Mouse (Mus musculus) urinary bladder, adult 2 months (tissue): ENCODE results near the gene Iqcf3. TPM values are rescaled to one million over a fixed set of nuclear protein-coding genes. Genes with fewer than 3 reads are reported as not detected.

Experiments used
- DNase-seq: peaks from one replicate; pipeline ENCODE4 v3.0.0; 2022; ENCODE audit warnings: low spot score
- polyA plus RNA-seq: library from polyadenylated mRNA; depleted of rRNA; stranded (reverse); fragments of >200 nt; gene quantifications from 2 replicates; pipeline ENCODE4 v1.2.3, GENCODE M21; 2012

The Iqcf3 gene
- polyA plus RNA-seq, 1 experiment, result not detected

DNA sequence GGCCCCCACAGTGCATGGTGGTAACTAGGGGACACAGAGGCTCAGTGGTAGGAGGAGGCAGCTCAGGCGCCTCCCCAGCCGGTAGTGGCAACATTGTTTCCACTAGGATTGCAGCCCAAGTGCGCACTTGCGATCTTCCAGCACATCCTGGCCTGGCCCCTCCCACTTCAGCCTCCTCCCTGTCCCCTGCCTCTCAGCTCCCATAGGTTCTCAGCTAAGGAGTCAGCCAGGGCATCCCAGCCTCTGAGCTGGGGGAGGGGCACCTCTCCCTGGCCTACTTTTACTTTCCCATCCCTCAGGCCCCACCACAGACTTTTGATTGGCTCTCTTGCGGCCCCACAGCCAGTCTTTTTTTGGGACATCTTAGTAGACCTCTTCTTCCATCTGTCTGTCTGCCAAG is 89.5 kb downstream of the Iqcf3 start:
- DNase-seq, result no peak

DNA sequence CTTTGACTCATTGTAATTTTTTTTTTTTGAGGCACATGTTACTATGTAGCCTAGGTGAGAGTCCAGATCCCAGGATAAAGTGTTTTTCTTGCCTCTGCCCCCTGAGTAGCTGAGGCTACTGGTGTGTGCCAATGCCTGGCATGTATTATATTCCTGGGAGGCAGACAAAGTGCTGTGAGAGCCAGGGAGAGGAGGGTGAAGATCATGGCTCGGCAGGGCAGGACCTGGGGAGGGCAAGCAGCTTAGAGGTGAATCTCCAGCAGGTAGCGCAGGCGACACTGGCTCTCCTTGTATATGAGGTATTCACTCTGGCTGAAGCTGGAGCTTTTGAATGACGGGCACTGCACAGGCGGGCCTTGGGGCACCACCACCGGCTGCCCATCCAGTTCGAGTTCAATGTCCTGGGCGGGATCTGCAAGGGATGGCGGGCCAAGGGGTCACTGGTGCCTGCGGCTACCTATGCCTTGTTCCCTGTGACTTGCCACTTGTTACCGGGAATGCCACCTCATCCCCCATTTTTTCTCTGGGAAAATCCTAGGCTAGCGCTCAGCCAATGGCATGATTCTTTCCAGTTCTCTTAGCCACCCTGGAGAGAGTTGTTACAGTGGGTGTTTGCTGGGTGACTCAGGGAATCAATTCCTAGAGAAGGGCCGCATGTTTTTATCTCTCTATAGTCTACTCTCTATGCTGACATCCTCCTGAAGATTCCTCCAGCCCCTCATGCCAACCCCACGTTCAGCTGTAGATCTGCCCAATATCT is 90.3 kb downstream of the Iqcf3 start:
- no peak for DNase-seq

DNA sequence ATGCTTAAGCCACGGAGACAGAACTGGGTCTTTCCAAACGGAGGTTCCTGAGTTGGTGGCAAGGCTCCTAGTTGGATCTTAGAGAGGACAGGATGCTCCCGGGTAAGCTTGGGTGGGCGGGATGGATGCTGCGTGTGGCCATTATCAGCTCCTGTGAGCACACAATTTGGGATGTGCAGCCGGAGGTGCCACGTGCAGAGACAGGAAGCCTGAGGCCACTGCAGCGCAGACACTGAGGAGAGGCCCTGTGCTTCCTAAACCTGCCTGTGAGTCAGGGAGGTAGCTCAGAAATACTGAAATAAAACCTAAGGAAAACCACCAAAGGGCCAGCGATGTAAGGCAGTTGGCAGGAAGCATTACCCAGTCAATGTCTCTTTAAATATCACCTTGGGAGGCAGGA is 91.7 kb downstream of the Iqcf3 start:
- no peak for DNase-seq

DNA sequence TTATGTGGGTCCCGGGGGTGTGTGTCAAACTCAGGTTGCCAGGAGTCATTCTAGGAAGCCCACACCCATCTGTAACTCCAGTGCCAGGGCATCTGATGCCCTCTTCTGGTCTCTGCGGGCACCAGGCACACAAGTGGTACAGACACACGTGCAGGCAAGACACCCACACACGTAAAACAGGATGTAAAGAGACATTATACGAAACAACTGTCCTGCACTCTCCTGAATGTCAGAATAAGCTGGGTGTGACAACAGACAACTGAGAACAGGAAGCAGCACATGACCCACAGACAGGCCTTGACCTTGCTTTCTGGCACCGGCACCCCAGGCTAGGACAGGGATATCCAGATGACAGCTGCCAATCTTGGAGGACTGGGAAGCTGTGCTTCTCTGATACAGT is 92.1 kb downstream of the Iqcf3 start:
- DNase-seq, result no peak

DNA sequence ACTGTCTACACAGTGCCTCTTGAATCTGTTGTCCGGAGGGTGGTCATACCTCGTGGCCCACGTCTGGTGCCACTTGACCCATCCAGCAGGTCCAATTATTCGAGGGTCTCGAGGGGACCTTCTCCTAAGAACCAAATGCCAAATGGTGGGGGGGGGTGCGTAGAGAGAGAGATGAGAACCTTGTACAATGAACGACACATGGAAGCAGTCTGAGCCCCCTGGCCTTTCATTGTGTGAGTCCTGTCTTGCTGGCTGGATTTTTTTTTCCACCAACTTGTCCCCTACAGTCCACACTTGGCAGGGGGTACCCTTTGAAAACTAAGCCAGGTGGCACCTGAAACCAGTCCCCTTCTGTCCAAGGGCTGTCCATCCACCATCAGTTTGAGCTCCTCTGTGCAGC is 93.7 kb downstream of the Iqcf3 start:
- no peak for DNase-seq

DNA sequence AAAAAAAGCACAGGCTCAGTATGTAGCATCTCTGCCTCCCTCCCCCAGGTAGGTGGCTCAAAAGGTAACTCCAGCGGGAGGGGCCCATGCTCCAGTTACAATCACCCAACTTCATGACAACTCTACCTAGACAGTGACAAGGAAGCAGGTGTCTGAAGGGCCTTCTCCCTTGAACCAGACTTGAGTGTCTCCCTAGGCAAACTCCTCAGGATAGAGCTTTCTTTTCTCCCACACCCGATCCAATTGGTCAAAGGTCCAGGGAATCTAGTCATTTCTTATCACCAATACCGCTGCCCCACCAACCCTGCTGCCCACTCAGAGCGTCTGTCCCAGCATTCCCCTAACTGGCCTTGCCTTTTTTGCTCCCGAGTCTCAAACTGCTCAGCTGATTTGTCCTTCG is 94.7 kb downstream of the Iqcf3 start:
- DNase-seq, result no peak

DNA sequence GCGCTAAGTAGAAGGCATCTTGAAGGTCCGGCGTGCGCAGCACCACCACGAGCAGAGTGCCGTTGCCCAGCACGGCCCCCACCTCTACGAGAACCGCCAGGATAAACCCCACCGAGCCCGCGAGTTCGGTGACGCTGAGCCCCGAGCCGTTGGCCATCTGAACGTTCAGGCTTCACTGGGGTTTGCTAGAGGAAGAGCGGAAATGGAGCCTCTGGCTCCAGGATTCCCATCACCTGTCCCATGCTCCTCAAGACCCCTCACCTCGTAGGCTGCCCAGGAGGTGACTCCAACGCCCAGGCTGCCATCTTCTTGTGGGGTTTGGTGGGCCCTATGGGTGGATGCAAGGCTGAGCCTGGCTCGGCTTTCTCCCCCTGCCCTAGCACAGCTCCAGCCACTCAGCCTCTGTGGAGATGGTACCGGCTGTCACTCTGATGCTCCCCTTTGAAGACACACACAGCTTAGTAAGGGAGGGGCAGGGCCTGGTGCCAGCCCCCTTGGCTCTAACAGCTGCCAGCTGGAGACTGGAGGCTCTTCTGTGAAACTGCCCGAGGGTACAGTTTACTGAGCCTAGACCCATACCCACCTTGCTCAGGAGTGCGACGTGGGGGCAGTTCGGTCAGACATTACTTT is 95.7 kb downstream of the Iqcf3 start, which contains the start of gene Gpr62:
Gpr62 (minus strand) TSS at position 368 of the 630 bp plus-strand sequence.
- no peak for DNase-seq

DNA sequence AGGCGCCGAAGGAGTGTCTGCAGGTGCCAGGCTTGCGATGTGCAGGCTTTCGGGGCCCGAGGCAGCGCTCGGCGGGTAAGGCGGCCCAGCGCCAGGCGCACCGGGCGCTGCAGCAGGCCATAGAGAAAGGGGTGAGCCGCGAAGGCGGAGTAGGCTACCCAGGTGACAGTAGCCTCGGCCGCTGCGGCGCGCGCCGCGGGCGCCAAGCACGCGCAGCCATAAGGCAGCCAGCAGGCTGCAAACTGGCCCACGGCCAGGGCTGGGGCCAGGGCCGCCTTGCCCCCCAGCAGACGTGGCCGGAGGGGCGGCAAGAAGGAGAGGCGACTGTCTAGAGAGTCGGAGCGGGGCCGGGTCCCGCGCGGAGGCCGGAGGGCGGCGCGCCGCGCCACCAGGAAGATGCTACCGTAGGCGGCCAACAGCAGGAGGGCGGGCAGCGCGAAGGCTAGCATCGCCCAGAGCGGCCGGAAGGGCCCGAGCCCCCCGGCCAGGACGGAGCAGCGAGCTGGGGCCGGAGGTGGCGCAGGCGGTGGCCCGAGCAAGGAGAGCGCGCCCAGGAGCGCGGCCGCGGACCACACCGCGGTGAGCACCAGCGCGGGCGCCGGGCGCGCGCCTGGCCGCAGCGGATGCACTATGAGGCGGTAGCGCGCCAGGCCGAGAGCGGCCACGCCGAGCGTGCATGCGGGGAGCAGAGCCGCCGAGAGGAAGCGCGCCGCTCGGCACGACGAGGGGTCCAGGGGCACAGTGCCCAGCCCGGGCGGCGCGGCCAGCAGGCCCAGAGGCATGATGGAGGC is 96.5 kb downstream of the Iqcf3 start:
- DNase-seq, result no peak

DNA sequence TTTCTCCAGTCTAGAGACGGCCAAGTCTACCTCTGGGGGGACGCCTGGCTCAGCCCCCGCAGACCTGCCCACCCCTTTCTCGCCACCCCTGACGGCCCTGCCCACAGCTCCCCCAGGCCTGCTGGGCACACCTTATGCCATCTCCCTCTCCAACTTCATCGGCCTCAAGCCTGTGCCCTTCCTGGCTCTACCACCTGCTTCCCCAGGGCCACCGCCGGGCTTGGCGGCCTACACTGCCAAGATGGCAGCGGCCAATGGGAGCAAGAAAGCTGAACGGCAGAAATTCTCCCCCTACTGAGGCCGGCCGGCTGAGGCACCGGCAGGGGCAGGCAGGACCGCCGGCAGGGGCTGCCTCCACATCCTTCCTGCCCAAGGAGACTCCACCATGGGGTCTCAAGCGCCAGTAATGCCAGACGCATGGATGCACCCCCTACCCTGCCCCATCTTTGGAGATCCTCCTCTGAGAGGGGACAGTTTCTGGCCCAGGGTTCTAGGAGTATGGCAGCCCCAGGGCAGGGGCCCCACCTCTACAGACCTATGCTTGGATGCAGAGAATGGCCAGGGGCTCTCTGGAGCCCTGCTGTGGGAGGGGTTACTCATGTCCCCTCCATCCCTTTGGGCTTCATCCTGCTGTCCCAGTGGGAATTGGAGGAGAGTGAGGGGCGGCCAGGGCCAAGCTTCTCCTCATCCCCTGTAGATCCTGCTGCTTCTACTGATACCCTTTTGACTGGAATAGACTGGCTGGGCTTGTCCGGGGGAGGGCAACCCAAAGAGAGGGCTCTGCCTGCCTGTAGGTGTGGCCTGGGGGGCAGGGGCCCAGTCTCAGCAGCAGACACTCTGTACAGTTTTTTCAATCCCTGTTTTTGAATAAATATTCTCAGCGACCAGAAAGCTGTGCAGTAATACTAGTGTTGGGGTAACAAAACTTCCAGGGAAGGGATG is 98.0 kb downstream of the Iqcf3 start:
- no peak for DNase-seq

DNA sequence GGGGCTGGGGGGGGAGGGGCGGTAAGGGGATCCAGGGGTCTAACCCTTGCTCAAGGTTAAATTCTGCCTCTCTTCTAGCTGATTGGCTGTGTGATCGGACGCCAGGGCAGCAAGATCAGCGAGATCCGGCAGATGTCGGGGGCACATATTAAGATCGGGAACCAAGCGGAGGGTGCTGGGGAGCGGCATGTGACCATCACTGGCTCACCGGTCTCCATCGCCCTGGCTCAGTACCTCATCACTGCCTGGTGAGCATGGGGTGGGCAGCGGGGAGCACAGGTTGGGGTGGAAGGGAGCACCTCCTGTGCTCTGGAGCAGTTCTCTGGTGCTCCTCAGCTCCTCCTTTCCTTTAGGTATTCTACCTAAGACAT is 99.0 kb downstream of the Iqcf3 start:
- no peak for DNase-seq

DNA sequence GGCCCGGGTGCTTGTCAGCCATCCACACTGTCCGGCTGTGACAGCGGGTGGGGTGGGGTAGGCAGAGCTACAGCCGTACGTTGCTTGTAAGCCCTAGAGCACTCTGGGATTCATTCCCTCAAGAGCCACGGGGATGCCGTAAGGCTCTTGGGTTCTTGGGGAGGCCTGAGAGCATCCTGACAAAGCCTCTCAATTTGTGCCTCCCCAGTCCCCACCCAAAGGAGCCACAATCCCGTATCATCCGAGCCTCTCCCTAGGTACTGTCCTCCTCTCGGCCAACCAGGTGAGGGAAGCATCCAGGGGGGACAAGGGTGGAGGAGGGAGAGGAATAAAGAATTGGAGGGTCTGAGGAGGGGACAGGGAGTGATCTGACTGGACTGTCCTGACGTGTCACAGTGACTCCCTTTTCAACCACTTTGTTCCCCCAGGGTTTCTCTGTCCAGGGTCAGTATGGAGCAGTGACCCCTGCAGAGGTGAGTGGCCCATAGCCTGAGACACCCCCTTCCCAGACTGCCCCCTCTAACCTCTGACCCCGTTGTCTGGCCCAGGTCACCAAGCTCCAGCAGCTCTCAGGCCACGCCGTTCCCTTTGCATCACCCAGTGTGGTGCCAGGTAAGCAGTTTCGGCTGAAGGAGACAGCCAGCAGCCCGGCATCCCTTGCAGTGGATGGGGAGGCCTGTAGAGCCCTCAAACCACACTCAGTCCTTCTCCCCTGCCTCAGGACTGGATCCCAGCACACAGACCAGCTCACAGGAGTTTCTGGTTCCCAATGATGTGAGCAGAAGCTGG is 99.6 kb downstream of the Iqcf3 start:
- no peak for DNase-seq

DNA sequence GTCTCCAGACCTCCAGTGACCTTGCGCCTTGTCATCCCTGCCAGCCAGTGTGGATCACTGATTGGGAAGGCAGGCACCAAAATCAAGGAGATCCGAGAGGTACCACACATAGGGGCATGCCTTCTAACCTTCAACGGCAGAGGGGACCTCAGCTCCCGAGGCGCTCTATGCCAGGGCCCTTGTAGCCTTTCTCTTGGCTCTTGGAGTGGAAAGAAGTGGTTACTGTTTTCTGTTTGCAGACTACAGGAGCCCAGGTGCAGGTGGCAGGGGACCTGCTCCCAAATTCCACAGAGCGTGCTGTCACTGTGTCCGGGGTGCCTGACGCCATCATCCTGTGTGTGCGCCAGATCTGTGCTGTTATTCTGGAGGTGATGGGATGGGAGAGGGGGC is 100.4 kb downstream of the Iqcf3 start:
- DNase-seq, result no peak

DNA sequence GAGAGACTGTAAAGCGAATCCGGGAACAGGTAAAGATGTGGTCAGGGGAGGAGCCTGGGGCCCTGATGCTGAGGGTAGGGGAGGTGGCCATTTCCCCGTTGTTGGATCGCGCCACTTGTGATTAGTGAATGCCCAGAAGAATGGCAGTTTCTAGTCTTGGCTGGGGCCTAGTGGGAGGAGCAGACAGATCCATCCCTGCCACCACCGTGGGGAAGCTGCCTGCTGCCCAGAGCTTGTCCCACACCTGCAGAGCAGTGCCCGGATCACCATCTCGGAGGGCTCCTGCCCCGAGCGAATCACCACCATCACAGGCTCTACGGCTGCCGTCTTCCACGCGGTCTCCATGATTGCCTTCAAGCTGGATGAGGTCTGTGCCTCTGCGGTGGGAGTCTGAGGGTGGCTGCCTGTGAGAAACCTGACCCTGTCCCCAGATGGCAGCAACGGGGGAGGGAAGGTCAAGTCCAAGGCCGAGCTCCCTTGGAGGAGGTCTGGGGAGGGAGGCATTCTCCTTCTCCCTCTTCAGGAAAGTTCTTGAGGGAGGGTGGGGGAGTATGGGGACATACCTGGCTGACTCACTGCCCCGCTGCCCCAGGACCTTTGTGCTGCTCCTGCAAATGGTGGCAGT is 100.9 kb downstream of the Iqcf3 start:
- no peak for DNase-seq

DNA sequence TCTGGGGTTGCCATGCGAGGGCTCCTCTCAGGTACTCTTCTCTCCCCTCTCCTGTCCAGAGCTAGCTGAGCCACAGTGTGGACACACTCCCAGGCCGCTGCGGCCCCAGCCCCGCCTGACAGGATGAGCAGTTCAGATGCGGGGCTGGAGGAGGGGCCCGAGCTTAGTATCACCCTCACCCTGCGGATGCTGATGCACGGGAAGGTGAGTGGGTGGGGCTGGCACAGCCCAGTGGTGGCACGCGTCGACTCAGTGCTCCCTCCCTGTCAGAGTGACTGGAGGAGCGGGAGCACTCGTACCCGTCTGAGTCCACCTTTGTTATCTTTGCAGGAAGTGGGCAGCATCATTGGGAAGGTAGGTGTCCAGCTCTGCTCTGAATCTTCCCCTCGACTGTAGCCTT is 101.5 kb downstream of the Iqcf3 start:
- DNase-seq, result no peak

DNA sequence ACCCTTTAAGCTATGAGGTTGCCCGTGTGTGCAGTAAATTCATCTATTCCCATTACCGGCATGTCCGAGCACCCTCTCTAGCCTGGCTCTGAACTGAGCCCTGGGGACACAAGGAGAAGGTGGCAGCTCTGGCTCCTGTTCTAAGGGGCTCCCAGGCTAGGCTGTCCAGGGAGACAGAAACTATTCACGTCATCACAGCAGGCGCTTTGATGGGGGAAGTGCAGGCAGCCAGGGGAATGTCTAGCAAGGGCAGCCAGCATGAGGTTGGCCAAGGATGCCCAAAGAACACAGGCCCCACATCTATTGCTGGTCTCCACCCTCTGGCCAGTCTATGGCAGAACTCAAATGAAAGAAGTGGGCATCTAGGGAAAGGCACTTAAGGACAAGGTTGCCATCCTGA is 103.5 kb downstream of the Iqcf3 start:
- DNase-seq, result no peak

DNA sequence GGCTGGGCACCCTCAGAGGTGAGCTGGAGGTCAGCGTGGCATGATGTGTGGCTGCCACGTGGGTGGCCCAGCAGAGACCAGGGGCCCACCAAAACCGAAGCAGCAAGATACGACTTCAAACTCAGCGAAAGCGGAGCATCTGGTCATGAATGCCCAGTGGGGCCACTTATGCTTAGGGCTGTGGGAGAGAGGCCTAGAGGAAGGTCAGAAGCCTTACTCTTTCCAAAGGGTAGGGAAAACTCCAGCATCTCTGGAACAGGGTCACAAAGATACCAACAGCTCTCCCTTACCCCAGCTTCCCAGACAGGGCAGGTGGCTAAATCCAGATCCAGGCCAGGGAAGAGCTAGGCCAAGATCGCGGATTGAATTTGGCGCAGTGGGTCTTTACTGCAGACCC is 104.3 kb downstream of the Iqcf3 start:
- no peak for DNase-seq

DNA sequence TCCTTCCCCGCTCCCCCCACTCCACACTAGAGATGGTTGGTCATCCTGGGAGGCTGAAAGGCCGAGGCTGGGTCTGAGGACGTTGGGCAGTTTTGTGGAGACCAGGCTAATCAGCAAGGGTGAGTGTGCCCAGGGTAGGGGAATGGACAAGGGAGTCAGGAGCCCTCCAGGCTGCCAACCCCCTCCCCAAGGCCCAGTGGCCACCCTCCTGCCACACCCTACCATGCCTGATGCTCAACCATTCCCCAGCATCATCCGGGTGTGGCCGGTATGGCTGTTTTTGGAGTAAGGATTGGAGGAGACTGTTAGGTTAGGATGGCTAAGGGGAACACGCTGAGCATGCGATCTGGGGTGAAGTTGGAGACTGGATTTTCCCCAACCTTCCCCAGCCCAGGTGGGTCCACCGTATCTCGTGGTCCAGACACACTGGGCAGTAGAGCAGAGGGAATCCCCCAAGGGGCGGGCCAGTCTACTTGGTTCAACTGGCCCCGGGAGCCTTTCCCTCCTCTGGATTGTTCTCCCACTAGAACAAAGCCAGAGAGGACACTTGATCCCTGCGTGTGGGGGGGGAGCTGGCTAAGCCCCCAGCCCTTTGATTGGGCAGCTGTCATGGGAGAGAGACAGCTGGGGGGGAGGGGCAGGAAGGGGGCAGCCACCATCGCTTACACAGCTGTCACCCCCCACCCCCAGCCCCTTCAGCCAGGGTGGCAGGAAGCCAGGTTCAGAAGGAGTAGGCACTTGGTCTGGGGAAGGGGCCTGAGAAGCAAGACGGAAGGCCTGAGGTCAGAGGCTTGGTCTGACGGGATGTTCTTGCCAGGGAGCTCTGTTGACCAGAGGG is 104.9 kb downstream of the Iqcf3 start:
- no peak for DNase-seq

DNA sequence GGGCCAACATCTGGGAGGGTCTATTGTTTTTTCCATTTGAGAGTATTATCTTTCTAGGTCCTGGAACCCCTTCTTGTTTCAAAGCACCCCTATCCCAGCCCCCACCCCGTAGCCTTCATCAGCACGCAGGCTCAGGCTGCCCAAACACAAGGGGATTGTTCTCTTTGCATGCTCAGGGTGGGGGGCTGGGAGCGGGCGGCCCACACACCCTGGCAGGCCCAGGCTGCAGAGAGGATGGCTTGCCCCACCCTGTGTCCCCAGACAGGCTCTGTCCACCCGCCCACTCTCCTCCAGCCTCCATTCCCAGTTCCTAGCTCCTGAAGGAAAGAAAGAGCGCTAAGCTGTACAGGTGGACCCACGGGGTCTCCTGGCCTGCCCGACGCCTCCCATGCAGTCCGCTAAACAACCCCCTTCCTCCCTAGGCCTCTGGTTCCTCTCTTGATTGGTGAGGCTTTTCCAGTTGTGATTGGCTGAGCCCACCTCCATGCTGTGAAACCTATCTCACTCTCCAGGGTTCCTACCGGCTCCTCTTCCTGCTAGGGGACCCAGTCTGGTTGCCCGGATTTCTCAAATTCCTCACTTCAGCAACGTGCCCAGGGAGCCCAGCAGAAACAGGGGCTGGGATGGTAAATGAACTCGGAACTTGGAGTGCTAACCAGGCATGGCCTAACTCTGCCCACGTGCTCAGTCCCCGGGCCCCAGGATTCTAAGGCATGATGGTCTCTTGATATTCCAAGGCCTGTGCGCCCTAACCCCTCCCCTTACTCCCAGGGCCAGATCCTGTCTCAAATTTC is 106.3 kb downstream of the Iqcf3 start:
- DNase-seq, result no peak
